Mouse (Mus musculus): Measurements from ENCODE around the gene Styk1. TPM values are rescaled to one million over a fixed set of nuclear protein-coding genes. Genes with fewer than 3 reads are reported as not detected.
A peak's percentile ranks its signal among the peaks of the same experiment; 100 is the strongest.

The Styk1 gene
- polyA plus RNA-seq (2021), result 5.5 TPM

- ATAC-seq, result peak; percentile 99
- in situ Hi-C loops (cut with MboI; ENCODE audit: low pct_unique_long_range_greater_than_20kb), result loop anchor here (5.0 kb wide), 2 partner anchors 61 to 1776 kb away; partner anchors contain the start of genes Klre1 and Magohb
- H3K27me3 ChIP-seq, result no peaks in the 10 kb centered on the region
- DNase-seq (ENCODE audit: low read depth, low spot score), result peak; percentile 50
- ChIA-PET CTCF (interaction anchor here (0.8 to 1.9 kb wide), 5 partner anchors 8 to 38 kb away, joined by 3 to 6 read pairs (median 4); no protein-coding TSS in a partner anchor), POLR2A (no interaction called here)
- TF ChIP-seq CTCF (IDR thresholded peaks at IDR 0.05), result peak; percentile 98
Measured at GRCm38 (mm10) chr6:131353352-131353919, at the start of gene Styk1. Gene Styk1 (minus strand): TSS chr6:131353597.

- H3K27me3 ChIP-seq, result no peaks in the 10 kb centered on the region
- no peak for ATAC-seq
- ChIA-PET CTCF (interaction anchor here (0.9 to 1.8 kb wide), 4 partner anchors 8 to 37 kb away, joined by 3 to 6 read pairs (median 3); no protein-coding TSS in a partner anchor), POLR2A (no interaction called here)
- in situ Hi-C loops (cut with MboI; ENCODE audit: low pct_unique_long_range_greater_than_20kb), result no loop called here
- no peak for DNase-seq (ENCODE audit: low read depth, low spot score)
- no peak for TF ChIP-seq CTCF (IDR thresholded peaks at IDR 0.05)
Measured at GRCm38 (mm10) chr6:131403036-131403435, 49.6 kb upstream of the Styk1 start.

GRCm38 (mm10) chr6:131402606-131403005 lies 49.2 kb upstream of the Styk1 start:
- POLR2A ChIA-PET, result no interaction called here
- DNase-seq (ENCODE audit: low read depth, low spot score) (no peak), ATAC-seq (no peak)
- no peak for TF ChIP-seq CTCF (IDR thresholded peaks at IDR 0.05)
- H3K27me3 ChIP-seq, result no peaks in the 10 kb centered on the region
- in situ Hi-C loops (cut with MboI; ENCODE audit: low pct_unique_long_range_greater_than_20kb), result no loop called here
- CTCF ChIA-PET, result interaction anchor here (0.9 to 1.8 kb wide), 4 partner anchors 8 to 36 kb away, joined by 3 to 6 read pairs (median 3); no protein-coding TSS in a partner anchor

DNA sequence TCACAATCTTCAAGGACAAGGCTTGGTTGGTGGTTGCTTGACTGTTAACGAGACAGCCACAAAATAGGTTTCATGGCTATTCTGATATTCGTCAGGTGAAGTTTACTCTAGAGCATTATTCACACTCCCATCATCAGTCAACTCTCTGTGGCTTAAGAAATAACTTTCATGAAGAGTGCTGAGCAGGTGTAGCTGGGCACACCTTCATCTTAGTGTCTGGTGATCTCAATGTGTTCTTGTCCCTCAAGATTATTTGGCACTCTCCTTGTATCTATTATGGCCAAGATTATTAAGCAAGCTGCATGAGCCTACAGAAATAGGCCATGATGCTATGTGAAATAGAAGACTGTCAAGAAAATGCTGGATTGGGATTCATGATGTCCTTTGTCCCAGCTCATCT lies 47.9 kb upstream of the Styk1 start:
- ATAC-seq (no peak), DNase-seq (ENCODE audit: low read depth, low spot score) (no peak)
- POLR2A ChIA-PET, result no interaction called here
- in situ Hi-C loops (cut with MboI; ENCODE audit: low pct_unique_long_range_greater_than_20kb), result no loop called here
- H3K27me3 ChIP-seq, result no peaks in the 10 kb centered on the region
- CTCF ChIA-PET, result interaction anchor here (1.8 to 1.9 kb wide), 2 partner anchors 9 to 17 kb away, joined by 5 to 6 read pairs; no protein-coding TSS in a partner anchor
- TF ChIP-seq CTCF (IDR thresholded peaks at IDR 0.05), result no peak

GRCm38 (mm10) chr6:131396650-131397049 lies 43.3 kb upstream of the Styk1 start:
- CTCF ChIA-PET, result interaction anchor here (1.3 kb wide), 1 partner anchor 15 kb away, joined by 3 read pairs; no protein-coding TSS in a partner anchor
- H3K27me3 ChIP-seq, result peaks cover 4% of the 10 kb centered on the region
- DNase-seq (ENCODE audit: low read depth, low spot score), result no peak
- no peak for TF ChIP-seq CTCF (IDR thresholded peaks at IDR 0.05)
- POLR2A ChIA-PET, result no interaction called here
- no peak for ATAC-seq
- in situ Hi-C loops (cut with MboI; ENCODE audit: low pct_unique_long_range_greater_than_20kb), result no loop called here

GRCm38 (mm10) chr6:131393873-131394660 lies 40.7 kb upstream of the Styk1 start:
- no peak for TF ChIP-seq CTCF (IDR thresholded peaks at IDR 0.05)
- peaks cover 4% of the 10 kb centered on the region for H3K27me3 ChIP-seq
- in situ Hi-C loops (cut with MboI; ENCODE audit: low pct_unique_long_range_greater_than_20kb), result no loop called here
- POLR2A ChIA-PET, result no interaction called here
- no peak for ATAC-seq
- CTCF ChIA-PET, result no interaction called here
- DNase-seq (ENCODE audit: low read depth, low spot score), result no peak

DNA sequence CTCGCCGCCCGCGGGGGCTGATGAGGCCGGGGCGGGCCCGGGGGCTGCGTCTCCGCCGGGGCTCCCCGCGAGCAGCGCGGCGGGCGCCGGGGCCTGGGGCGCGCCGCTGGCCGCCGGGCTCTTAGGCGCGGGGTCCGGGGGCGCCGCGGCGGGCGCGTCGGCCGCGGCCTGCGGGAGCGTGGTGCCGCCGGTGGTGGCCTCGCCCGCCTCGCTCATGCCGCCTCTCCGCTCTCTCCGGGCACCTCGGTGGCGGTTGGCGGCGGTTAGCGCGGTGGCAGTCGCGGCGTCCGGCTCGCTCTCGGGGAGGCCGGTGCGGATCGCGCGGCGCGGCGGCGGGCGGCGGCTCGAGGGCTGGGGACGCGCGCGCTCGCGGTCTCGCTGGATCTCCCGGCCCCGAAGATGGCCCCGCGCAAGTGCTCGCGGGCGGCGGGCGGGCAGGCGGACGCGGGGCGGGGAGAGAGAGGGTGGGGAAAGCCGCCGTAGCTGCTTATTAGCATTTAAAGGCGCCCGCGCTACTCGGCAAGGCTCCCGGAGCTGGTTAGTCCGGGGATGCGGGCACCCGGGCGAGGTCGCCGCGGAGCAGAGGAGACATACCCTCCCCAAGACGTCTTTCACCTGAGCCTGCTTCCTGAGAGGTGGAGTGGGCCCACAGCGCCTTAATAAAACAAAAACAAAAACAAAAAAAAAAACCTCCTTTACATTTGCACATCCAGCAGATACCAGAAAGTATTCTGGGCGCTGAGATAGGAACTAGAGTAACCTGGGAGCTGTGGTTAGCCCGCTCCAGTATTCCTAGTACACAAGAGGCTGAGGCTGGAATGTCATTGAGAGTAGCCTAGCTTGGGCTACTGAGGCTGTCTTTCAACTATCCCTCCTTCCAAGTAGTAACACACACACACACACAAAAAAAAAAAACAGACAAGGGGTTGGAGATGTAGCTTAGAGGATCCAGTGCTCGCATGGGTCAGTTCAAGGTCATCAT lies 34.9 kb upstream of the Styk1 start, which contains the start of gene Ybx3:
Gene Ybx3, minus strand, starts transcription at position 437 of the 982 bp plus-strand sequence.
- CTCF ChIA-PET, result interaction anchor here (1.2 to 1.4 kb wide), 2 partner anchors 27 to 30 kb away, joined by 3 to 4 read pairs; no protein-coding TSS in a partner anchor
- ATAC-seq (peak; percentile 96), DNase-seq (ENCODE audit: low read depth, low spot score) (no peak)
- POLR2A ChIA-PET, result interaction anchor here (0.8 kb wide), 1 partner anchor 27 kb away, joined by 3 read pairs; no protein-coding TSS in a partner anchor
- no peak for TF ChIP-seq CTCF (IDR thresholded peaks at IDR 0.05)
- in situ Hi-C loops (cut with MboI; ENCODE audit: low pct_unique_long_range_greater_than_20kb), result no loop called here
- no peaks in the 10 kb centered on the region for H3K27me3 ChIP-seq

- DNase-seq (ENCODE audit: low read depth, low spot score) (no peak), ATAC-seq (peak; percentile 78)
- H3K27me3 ChIP-seq, result no peaks in the 10 kb centered on the region
- no peak for TF ChIP-seq CTCF (IDR thresholded peaks at IDR 0.05)
- ChIA-PET CTCF (no interaction called here), POLR2A (interaction anchor here (0.6 kb wide), 1 partner anchor 24 kb away, joined by 3 read pairs; no protein-coding TSS in a partner anchor)
- in situ Hi-C loops (cut with MboI; ENCODE audit: low pct_unique_long_range_greater_than_20kb), result no loop called here
Measured at GRCm38 (mm10) chr6:131387221-131388039, 34.0 kb upstream of the Styk1 start.

DNA sequence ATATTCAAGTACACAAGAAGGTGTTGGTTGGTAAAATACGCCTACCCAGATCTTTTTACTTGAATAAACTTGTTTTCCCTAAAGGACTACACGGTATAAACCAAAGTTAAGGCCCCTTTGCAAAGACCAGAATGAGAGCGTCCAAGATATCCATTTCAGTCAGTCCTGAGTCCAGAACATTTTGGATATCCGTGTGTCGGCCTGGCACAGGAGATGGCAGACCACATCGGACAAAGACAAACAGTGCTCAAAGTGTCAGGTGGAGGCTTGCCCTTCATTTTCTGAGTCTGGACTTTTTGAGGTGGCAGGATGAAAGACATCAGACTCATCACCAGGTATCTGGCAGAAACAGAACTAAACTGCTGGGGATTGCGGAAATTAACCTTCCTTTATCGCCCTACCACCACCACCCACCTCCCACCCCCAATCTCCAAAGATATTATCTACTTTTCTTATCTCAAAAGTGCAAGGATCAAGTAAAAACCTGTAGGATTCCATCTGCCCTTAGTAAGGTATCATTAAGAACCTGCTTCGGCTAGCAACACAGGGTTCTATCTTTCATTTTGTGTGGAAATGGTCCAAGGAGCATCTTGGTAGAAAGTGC lies 33.1 kb upstream of the Styk1 start:
- ATAC-seq, result no peak
- no peak for DNase-seq (ENCODE audit: low read depth, low spot score)
- in situ Hi-C loops (cut with MboI; ENCODE audit: low pct_unique_long_range_greater_than_20kb), result no loop called here
- CTCF ChIA-PET, result interaction anchor here (2.9 kb wide), 1 partner anchor 32 kb away, joined by 9 read pairs; no protein-coding TSS in a partner anchor
- no peaks in the 10 kb centered on the region for H3K27me3 ChIP-seq
- POLR2A ChIA-PET, result interaction anchor here (0.6 kb wide), 2 partner anchors 25 to 28 kb away, joined by 3 read pairs; no protein-coding TSS in a partner anchor
- TF ChIP-seq CTCF (IDR thresholded peaks at IDR 0.05), result no peak
